8 mouse cellular contexts compared by ENCODE assay signal in genomic region chr2:132587240-132587779, GRCm38 (mm10). TPM values are rescaled to one million over a fixed set of nuclear protein-coding genes. Genes with fewer than 3 reads are reported as not detected.
A peak's percentile ranks its signal among the peaks of the same experiment; 100 is the strongest.
DNase-seq lines count a peak whose midpoint lies in the region; ATAC-seq and TF ChIP-seq lines count a peak whose summit lies in the region.

Gene Gpcpd1, minus strand, starts transcription at chr2:132587729.

- no peaks in the 10 kb centered on the region for H3K9me3 ChIP-seq in lung, embryonic 14.5 days (ENCODE audit: low read depth, low read length)
- H3K9me3 ChIP-seq in embryonic facial prominence, embryonic 15.5 days (replicated peaks), result no peaks in the 10 kb centered on the region
- no peaks in the 10 kb centered on the region for H3K9me3 ChIP-seq in heart, embryonic 16.5 days (replicated peaks; ENCODE audit: control insufficient read depth, low read length)
- no peaks in the 10 kb centered on the region for H3K9me3 ChIP-seq in neural tube, embryonic 15.5 days (replicated peaks)

- H3K4me3 ChIP-seq in lung, embryonic 14.5 days (ENCODE audit: low read depth, low read length), result no peak within 1 kb of the TSS
- no peak within 1 kb of the TSS for H3K4me3 ChIP-seq in embryonic facial prominence, embryonic 15.5 days (replicated peaks)
- no peak within 1 kb of the TSS for H3K4me3 ChIP-seq in heart, embryonic 16.5 days (ENCODE audit: low read length)
- H3K4me3 ChIP-seq in neural tube, embryonic 15.5 days (replicated peaks), result no peak within 1 kb of the TSS

- H3K4me2 ChIP-seq in lung, embryonic 14.5 days, result no peak within 1 kb of the TSS
- H3K4me2 ChIP-seq in embryonic facial prominence, embryonic 15.5 days (replicated peaks), result no peak within 1 kb of the TSS
- no peak within 1 kb of the TSS for H3K4me2 ChIP-seq in heart, embryonic 16.5 days (ENCODE audit: low read depth, low read length)
- no peak within 1 kb of the TSS for H3K4me2 ChIP-seq in neural tube, embryonic 15.5 days

- TF ChIP-seq CTCF in lung, embryonic 14.5 days (IDR thresholded peaks at IDR 0.05; ENCODE audit: low read depth), result no peak

- H3K27ac ChIP-seq in lung, embryonic 14.5 days (ENCODE audit: low read depth), result no peak within 1 kb of the TSS
- peak within 1 kb of the TSS; percentile 59; the same call in 1 of the 2 replicates for H3K27ac ChIP-seq in embryonic facial prominence, embryonic 15.5 days (replicated peaks)
- no peak within 1 kb of the TSS for H3K27ac ChIP-seq in heart, embryonic 16.5 days (ENCODE audit: low read length)
- H3K27ac ChIP-seq in neural tube, embryonic 15.5 days (replicated peaks), result no peak within 1 kb of the TSS

- WGBS in lung, embryonic 14.5 days, result 86% methylated on average over 7 of the region's 7 CpGs
- WGBS in embryonic facial prominence, embryonic 15.5 days, result 88% methylated on average over 7 of the region's 7 CpGs
- 89% methylated on average over 7 of the region's 7 CpGs for WGBS in heart, embryonic 16.5 days
- 92% methylated on average over 7 of the region's 7 CpGs for WGBS in neural tube, embryonic 15.5 days

- intact Hi-C loops in left cerebral cortex, postnatal 4 days (cut with DNase I), result no loop called here

- no peak for DNase-seq in lung, embryonic 14.5 days
- no peak for DNase-seq in lung, postnatal 25 days (ENCODE audit: low spot score)
- DNase-seq in left cerebral cortex, postnatal 4 days, result no peak
- no peak for DNase-seq in kidney, postnatal 4 days
- no peak for DNase-seq in frontal cortex, postnatal 14 days (ENCODE audit: low spot score in 2 of 2)

- no peak within 1 kb of the TSS for H3K9ac ChIP-seq in lung, embryonic 14.5 days
- no peak within 1 kb of the TSS for H3K9ac ChIP-seq in embryonic facial prominence, embryonic 15.5 days
- no peak within 1 kb of the TSS for H3K9ac ChIP-seq in heart, embryonic 16.5 days (ENCODE audit: low read length)
- no peak within 1 kb of the TSS for H3K9ac ChIP-seq in neural tube, embryonic 15.5 days (replicated peaks)

- no peaks in the 10 kb centered on the region; the same call in 1 of the 2 replicates for H3K4me1 ChIP-seq in lung, embryonic 14.5 days (ENCODE audit: insufficient read depth)
- peaks cover 24% of the 10 kb centered on the region for H3K4me1 ChIP-seq in embryonic facial prominence, embryonic 15.5 days
- peaks cover 18% of the 10 kb centered on the region for H3K4me1 ChIP-seq in heart, embryonic 16.5 days (ENCODE audit: control insufficient read depth, insufficient read depth, low read length)
- H3K4me1 ChIP-seq in neural tube, embryonic 15.5 days, result peaks cover 2% of the 10 kb centered on the region

- no peaks in the 10 kb centered on the region for H3K27me3 ChIP-seq in lung, embryonic 14.5 days (ENCODE audit: insufficient read depth, low read length)
- H3K27me3 ChIP-seq in embryonic facial prominence, embryonic 15.5 days, result no peaks in the 10 kb centered on the region
- no peaks in the 10 kb centered on the region for H3K27me3 ChIP-seq in heart, embryonic 16.5 days (ENCODE audit: control insufficient read depth, insufficient read depth, low read length)
- no peaks in the 10 kb centered on the region for H3K27me3 ChIP-seq in neural tube, embryonic 15.5 days (replicated peaks)

- no peak for ATAC-seq in lung, embryonic 14.5 days (ENCODE audit: insufficient read depth)
- ATAC-seq in embryonic facial prominence, embryonic 15.5 days (ENCODE audit: insufficient number of reproducible peaks, low FRiP score, low TSS enrichment, low read depth), result no peak
- ATAC-seq in heart, embryonic 16.5 days (replicated peaks; ENCODE audit: extremely low read depth, insufficient read depth, low FRiP score), result no peak
- ATAC-seq in neural tube, embryonic 15.5 days (ENCODE audit: low FRiP score), result no peak

- no peaks in the 10 kb centered on the region for H3K36me3 ChIP-seq in lung, embryonic 14.5 days (ENCODE audit: insufficient read depth)
- H3K36me3 ChIP-seq in embryonic facial prominence, embryonic 15.5 days, result no peaks in the 10 kb centered on the region
- H3K36me3 ChIP-seq in heart, embryonic 16.5 days (ENCODE audit: control insufficient read depth, insufficient read depth), result no peaks in the 10 kb centered on the region
- no peaks in the 10 kb centered on the region for H3K36me3 ChIP-seq in neural tube, embryonic 15.5 days

RNA-seq across cellular contexts. Expression of gene Gpcpd1, which starts in this region (rescaled TPM):
- 33.1 and 39.7 TPM in 2 replicates for polyA plus RNA-seq in lung, embryonic 14.5 days (2014; fragmentation: Nextera tagmentation; extraction: Ambion mirVana)
- 47.3 and 48.3 TPM in 2 replicates for polyA plus RNA-seq in embryonic facial prominence, embryonic 15.5 days (2015; fragmentation: Nextera tagmentation; extraction: Ambion mirVana)
- 25.4 and 28.8 TPM in 2 replicates for polyA plus RNA-seq in heart, embryonic 16.5 days (2015; fragmentation: Nextera tagmentation; extraction: Ambion mirVana)
- total RNA-seq in left cerebral cortex, postnatal 4 days (2021), result 10 to 100 TPM; 75.4 to 80.9 TPM
- polyA plus RNA-seq in neural tube, embryonic 15.5 days (2015; fragmentation: Nextera tagmentation; extraction: Ambion mirVana), result 77.1 and 79.6 TPM in 2 replicates
